In the genomic region with DNA sequence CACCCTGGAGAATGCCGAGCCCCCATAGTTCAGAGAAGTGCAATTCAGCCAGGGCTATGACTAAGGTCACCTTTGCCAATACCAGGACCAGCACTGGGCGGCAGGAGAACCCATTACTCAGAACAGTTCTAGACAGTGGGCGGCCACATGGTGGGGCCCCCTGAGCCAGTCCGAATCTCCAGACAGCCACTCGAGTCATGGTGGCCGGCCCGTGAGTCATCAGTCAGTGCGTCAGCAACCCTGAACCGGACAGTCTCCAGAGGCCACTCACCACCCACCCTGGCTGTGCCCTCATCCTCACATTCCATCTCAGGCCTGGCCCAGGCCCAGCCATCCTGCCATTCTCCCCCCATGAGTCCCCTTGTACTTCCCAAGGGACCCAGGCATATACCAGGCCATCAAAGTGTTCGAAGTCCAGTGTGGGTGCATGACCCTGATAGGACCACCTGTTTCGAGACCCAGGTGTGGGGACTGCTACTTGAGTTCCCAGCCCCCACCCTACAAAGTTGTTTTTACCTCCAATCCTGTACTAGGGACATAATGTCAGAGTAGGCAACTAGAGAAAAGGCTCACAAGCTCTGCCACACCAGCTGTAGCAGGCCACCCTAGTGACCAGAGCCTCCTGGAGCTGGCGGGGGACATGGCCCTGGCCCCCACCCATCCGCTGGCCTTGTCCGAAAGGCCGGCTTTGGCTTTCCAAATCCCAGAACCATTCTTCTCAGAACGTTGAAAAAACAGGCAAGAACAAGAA, we compare ENCODE assay signal across 10 mouse cellular contexts. TPM values are rescaled to one million over a fixed set of nuclear protein-coding genes. Genes with fewer than 3 reads are reported as not detected.
DNase-seq lines count a peak whose midpoint lies in the region; TF ChIP-seq lines count a peak whose summit lies in the region.
"Had no signal": no experiment of that assay in that cellular context is flagged by ENCODE, and none has a peak within 500 bp of the region (broad histone marks: within the 10 kb centered on the region; RNA-seq: fewer than 3 reads in every experiment).

No protein-coding gene starts in this region.

- intact Hi-C loops in gastrocnemius, postnatal 36 days (cut with DNase I): no loop called here
- intact Hi-C loops in left cerebral cortex, adult 2 months (cut with DNase I): loop anchor here (2.0 kb wide), 1 partner anchor 43 kb away; no protein-coding TSS in a partner anchor
- intact Hi-C loops in heart, postnatal 25 days (cut with DNase I): no loop called here

- TF ChIP-seq CTCF in left cerebral cortex, adult 2 months (IDR thresholded peaks at IDR 0.05): no peak

- DNase-seq in gastrocnemius, postnatal 36 days: peak; percentile 48 to 52
- no peak for DNase-seq in gastrocnemius, postnatal 10 days
- DNase-seq in left cerebral cortex, adult 2 months (ENCODE audit: extremely low spot score in 1 of 2, low spot score in 2 of 2): no peak
- no peak for DNase-seq in left cerebral cortex, adult 11 months (ENCODE audit: low spot score)
- DNase-seq in NIH3T3 (ENCODE audit: low read depth): peak; percentile 75
- peak; percentile 41 for DNase-seq in heart, postnatal 25 days (ENCODE audit: low spot score)
- no peak for DNase-seq in cerebellum, adult 18-20 months
- DNase-seq in thymus, postnatal 25 days: no peak
- DNase-seq: cerebellum, adult 11 months had no signal

- peak overlapping the region; percentile 80 for H3K27ac ChIP-seq in left cerebral cortex, adult 2 months
- H3K27ac ChIP-seq: lung, embryonic 15.5 days had no signal

- H3K4me3 ChIP-seq in left cerebral cortex, adult 2 months: no peak overlapping the region
- H3K4me3 ChIP-seq: lung, embryonic 15.5 days had no signal

RNA-seq across cellular contexts. Expression of a gene that starts 14.8 kb away (rescaled TPM):
- 1 to 10 TPM; 6.8 to 7.5 TPM for total RNA-seq in gastrocnemius, postnatal 36 days (2021)
- 1 to 10 TPM; 6.3 to 7.4 TPM for total RNA-seq in gastrocnemius, postnatal 10 days (2021)
- 10 to 100 TPM; 43.7 to 44.4 TPM for total RNA-seq in left cerebral cortex, adult 2 months (2021)
- 1 to 10 TPM; 7.6 to 7.7 TPM for total RNA-seq in heart, postnatal 25 days (2021)

RNA-seq across cellular contexts. Expression of a gene that starts 22.6 kb away (rescaled TPM):
- 1 to 10 TPM; 5.3 to 7.5 TPM for total RNA-seq in gastrocnemius, postnatal 36 days (2021)
- total RNA-seq in gastrocnemius, postnatal 10 days (2021): 10 to 100 TPM in 1 of 2 experiments, 1 to 10 TPM in 1; 8.9 to 12.0 TPM
- total RNA-seq in left cerebral cortex, adult 2 months (2021): 100 to 1,000 TPM; 134 to 153 TPM
- total RNA-seq in heart, postnatal 25 days (2021): 10 to 100 TPM; 10.3 to 10.6 TPM

RNA-seq across cellular contexts. Expression of a gene that starts 25.2 kb away (rescaled TPM):
- total RNA-seq in gastrocnemius, postnatal 36 days (2021): not detected
- under 1 TPM; 0.18 to 0.26 TPM for total RNA-seq in gastrocnemius, postnatal 10 days (2021)
- total RNA-seq in left cerebral cortex, adult 2 months (2021): 100 to 1,000 TPM; 295 to 302 TPM
- total RNA-seq in heart, postnatal 25 days (2021): not detected

RNA-seq across cellular contexts. Expression of a gene that starts 31.0 kb away (rescaled TPM):
- 1 to 10 TPM; 3.4 to 3.8 TPM for total RNA-seq in gastrocnemius, postnatal 36 days (2021)
- total RNA-seq in gastrocnemius, postnatal 10 days (2021): 1 to 10 TPM; 2.8 to 3.4 TPM
- 1 to 10 TPM; 2.6 to 3.0 TPM for total RNA-seq in left cerebral cortex, adult 2 months (2021)
- under 1 TPM; 0.34 to 0.81 TPM for total RNA-seq in heart, postnatal 25 days (2021)

RNA-seq across cellular contexts. Expression of a gene that starts 44.6 kb away (rescaled TPM):
- total RNA-seq in gastrocnemius, postnatal 36 days (2021): 100 to 1,000 TPM; 126 to 128 TPM
- 100 to 1,000 TPM; 120 to 129 TPM for total RNA-seq in gastrocnemius, postnatal 10 days (2021)
- total RNA-seq in left cerebral cortex, adult 2 months (2021): 100 to 1,000 TPM; 108 to 110 TPM
- 100 to 1,000 TPM; 102 TPM for total RNA-seq in heart, postnatal 25 days (2021)

Comparison
In these comparisons a context has a peak if more than half of its experiments do, and no peak if none do; other contexts are left out.
1. DNase-seq: peak in gastrocnemius, postnatal 36 days (2 of 2), NIH3T3 (single experiment) and heart, postnatal 25 days (single experiment); none in gastrocnemius, postnatal 10 days (single experiment), left cerebral cortex, adult 2 months (0 of 2), left cerebral cortex, adult 11 months (single experiment), cerebellum, adult 18-20 months (0 of 2) and thymus, postnatal 25 days (single experiment).
2. RNA of a gene that starts 14.8 kb away (total RNA-seq): 43.7 to 44.4 TPM in left cerebral cortex, adult 2 months; 7.6 to 7.7 TPM in heart, postnatal 25 days, 6.8 to 7.5 TPM in gastrocnemius, postnatal 36 days and 6.3 to 7.4 TPM in gastrocnemius, postnatal 10 days; every median in the first group is over 4 times any median in the second.
3. RNA of a gene that starts 22.6 kb away (total RNA-seq): 134 to 153 TPM in left cerebral cortex, adult 2 months; 8.9 to 12.0 TPM in gastrocnemius, postnatal 10 days, 10.3 to 10.6 TPM in heart, postnatal 25 days and 5.3 to 7.5 TPM in gastrocnemius, postnatal 36 days; every median in the first group is over 10 times any median in the second.
4. RNA of a gene that starts 25.2 kb away (total RNA-seq): 295 to 302 TPM in left cerebral cortex, adult 2 months; 0.18 to 0.26 TPM in gastrocnemius, postnatal 10 days, not detected in gastrocnemius, postnatal 36 days and not detected in heart, postnatal 25 days; every median in the first group is over 100 times any median in the second.